Mouse (Mus musculus): ENCODE data around the gene Dtnbp1. TPM values are rescaled to one million over a fixed set of nuclear protein-coding genes. Genes with fewer than 3 reads are reported as not detected.

Dtnbp1 gene
- total and polyA plus RNA-seq, 3 experiments = 24.2 to 59.5 TPM; not detected in 1

DNA sequence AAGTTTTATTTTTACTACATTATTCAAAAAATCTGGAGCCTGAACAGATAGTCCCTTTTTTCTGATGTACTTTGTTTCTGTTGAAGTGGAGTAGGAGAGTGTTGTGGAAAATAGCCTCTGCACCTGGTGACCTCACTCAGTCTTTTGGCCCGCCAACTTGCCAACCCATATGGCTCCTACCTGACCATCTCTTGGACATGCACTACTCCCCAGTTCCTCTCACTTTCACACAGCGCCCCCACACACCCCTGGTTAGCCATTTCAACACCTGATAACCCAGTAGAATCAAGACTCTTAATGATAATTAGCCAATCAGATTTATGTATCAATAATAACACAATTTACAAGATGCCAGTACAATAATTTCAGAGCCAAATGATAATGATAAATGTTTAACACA, 115.7 kb downstream of the Dtnbp1 start:
- Histone ChIP-seq H3K9me3 (replicated peaks; ENCODE audit: insufficient read depth, low read length) (no peaks in the 10 kb centered on the region), H3K4me1 (ENCODE audit: control insufficient read depth in 1 of 2, insufficient read depth in 2 of 2, low read length in 2 of 2) (0 out of 4 replicates have a peak, but pooled peaks cover 0 to 2% of the 10 kb centered on the region in 2 experiments), H3K27me3 (ENCODE audit: control insufficient read depth in 1 of 2, insufficient read depth in 2 of 2, low read length in 2 of 2) (no peaks in the 10 kb centered on the region), H3K79me2 (ENCODE audit: control insufficient read depth, insufficient read depth, low read length, poor library complexity) (no peaks in the 10 kb centered on the region), H3K4me3 (ENCODE audit: control insufficient read depth in 1 of 2, insufficient read depth in 1 of 2, low read depth in 2 of 2, low read length in 2 of 2) (no peak overlapping the region), H3K36me3 (ENCODE audit: control insufficient read depth in 1 of 2, insufficient read depth in 2 of 2, low read length in 2 of 2) (no peaks in the 10 kb centered on the region), H3K27ac (ENCODE audit: control insufficient read depth, low read depth, low read length) (no peak overlapping the region), H3K9ac (ENCODE audit: control insufficient read depth, low read depth, low read length, poor library complexity, severe bottlenecking) (no peak overlapping the region)
- no peak for DNase-seq (ENCODE audit: low read depth, low spot score)
- TF ChIP-seq POLR2AphosphoS5 (IDR thresholded peaks at IDR 0.05; ENCODE audit: borderline replicate concordance, low read depth, low read length) (no peak), USF1 (IDR thresholded peaks at IDR 0.05; ENCODE audit: low read depth, low read length) (no peak), CHD1 (IDR thresholded peaks at IDR 0.05; ENCODE audit: low read depth, low read length) (no peak), MYB (IDR thresholded peaks at IDR 0.05; ENCODE audit: low read depth, low read length) (no peak), POLR2A (IDR thresholded peaks at IDR 0.05; ENCODE audit: control insufficient read depth in 1 of 2, insufficient read depth in 1 of 2, low read depth in 1 of 2, low read length in 2 of 2, poor library complexity in 1 of 2) (no peak), CHD2 (IDR thresholded peaks at IDR 0.05; ENCODE audit: low read length) (no peak), POLR2AphosphoS2 (IDR thresholded peaks at IDR 0.05; ENCODE audit: low read length) (no peak), USF2 (IDR thresholded peaks at IDR 0.05; ENCODE audit: borderline replicate concordance in 1 of 2, insufficient read depth in 1 of 2, low read depth in 1 of 2, low read length in 2 of 2) (no peak), UBTF (IDR thresholded peaks at IDR 0.05; ENCODE audit: borderline replicate concordance, insufficient read depth, low read depth, low read length) (no peak)

DNA sequence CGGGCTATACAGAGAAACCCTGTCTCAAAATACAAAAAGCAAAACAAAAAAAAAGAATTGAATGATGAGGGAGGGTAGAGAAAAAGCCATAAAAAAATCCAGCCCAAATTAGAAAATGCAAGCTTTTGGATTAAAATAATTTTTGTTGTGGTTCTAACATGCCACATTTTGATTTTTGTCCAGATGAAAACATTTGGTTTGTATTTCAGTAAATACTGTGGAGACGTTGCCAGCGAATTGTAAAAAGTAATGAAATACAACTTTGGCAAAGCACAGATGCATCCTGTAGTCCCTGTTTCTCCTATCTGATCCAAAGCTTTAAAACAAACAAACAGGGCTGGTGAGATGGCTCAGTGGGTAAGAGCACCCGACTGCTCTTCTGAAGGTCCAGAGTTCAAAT, 120.9 kb downstream of the Dtnbp1 start:
- no peaks in the 10 kb centered on the region for H3K36me3 ChIP-seq (ENCODE audit: control insufficient read depth in 1 of 2, insufficient read depth in 2 of 2, low read length in 2 of 2)
- no peaks in the 10 kb centered on the region for H3K79me2 ChIP-seq (ENCODE audit: control insufficient read depth, insufficient read depth, low read length, poor library complexity)
- no peak overlapping the region for H3K4me3 ChIP-seq (ENCODE audit: control insufficient read depth in 1 of 2, insufficient read depth in 1 of 2, low read depth in 2 of 2, low read length in 2 of 2)
- 0 out of 4 replicates have a peak, but pooled peaks cover 0 to 2% of the 10 kb centered on the region in 2 experiments for H3K4me1 ChIP-seq (ENCODE audit: control insufficient read depth in 1 of 2, insufficient read depth in 2 of 2, low read length in 2 of 2)
- no peak for DNase-seq (ENCODE audit: low read depth, low spot score)
- no peaks in the 10 kb centered on the region for H3K9me3 ChIP-seq (replicated peaks; ENCODE audit: insufficient read depth, low read length)
- TF ChIP-seq JUND (IDR thresholded peaks at IDR 0.05; ENCODE audit: low read depth, low read length) (no peak), NELFE (IDR thresholded peaks at IDR 0.05; ENCODE audit: low read depth, low read length) (no peak)
- H3K9ac ChIP-seq (ENCODE audit: control insufficient read depth, low read depth, low read length, poor library complexity, severe bottlenecking) = no peak overlapping the region
- H3K27me3 ChIP-seq (ENCODE audit: control insufficient read depth in 1 of 2, insufficient read depth in 2 of 2, low read length in 2 of 2) = no peaks in the 10 kb centered on the region
- no peak overlapping the region for H3K27ac ChIP-seq (ENCODE audit: control insufficient read depth, low read depth, low read length)

- H3K9ac ChIP-seq (ENCODE audit: control insufficient read depth, low read depth, low read length, poor library complexity, severe bottlenecking) = no peak overlapping the region
- no peak overlapping the region for H3K27ac ChIP-seq (ENCODE audit: control insufficient read depth, low read depth, low read length)
- no peaks in the 10 kb centered on the region for H3K9me3 ChIP-seq (replicated peaks; ENCODE audit: insufficient read depth, low read length)
- no peaks in the 10 kb centered on the region for H3K27me3 ChIP-seq (ENCODE audit: control insufficient read depth in 1 of 2, insufficient read depth in 2 of 2, low read length in 2 of 2)
- DNase-seq (ENCODE audit: low read depth, low spot score) = no peak
- H3K4me3 ChIP-seq (ENCODE audit: control insufficient read depth in 1 of 2, insufficient read depth in 1 of 2, low read depth in 2 of 2, low read length in 2 of 2) = no peak overlapping the region
- TF ChIP-seq CTCF (IDR thresholded peaks at IDR 0.05 in 2 of 3, conservative IDR thresholded peaks at IDR 0.05 in 1 of 3; ENCODE audit: control insufficient read depth in 1 of 3, insufficient read depth in 1 of 3, low read depth in 2 of 3, low read length in 3 of 3, poor library complexity in 1 of 3, severe bottlenecking in 1 of 3) = no peak
- TF ChIP-seq UBTF (IDR thresholded peaks at IDR 0.05; ENCODE audit: borderline replicate concordance, insufficient read depth, low read depth, low read length) = no peak
- H3K79me2 ChIP-seq (ENCODE audit: control insufficient read depth, insufficient read depth, low read length, poor library complexity) = no peaks in the 10 kb centered on the region
- no peaks in the 10 kb centered on the region for H3K4me1 ChIP-seq (ENCODE audit: control insufficient read depth in 1 of 2, insufficient read depth in 2 of 2, low read length in 2 of 2)
- H3K36me3 ChIP-seq (ENCODE audit: control insufficient read depth in 1 of 2, insufficient read depth in 2 of 2, low read length in 2 of 2) = no peaks in the 10 kb centered on the region
Measured at GRCm38 (mm10) chr13:44876799-44877198, 125.1 kb downstream of the Dtnbp1 start.

Other genes with a start within 250 kb of the Dtnbp1 start
- gene Gm9817, start 76.5 kb upstream of the Dtnbp1 start, total RNA-seq (2012; rRNA removed) = not detected in 2 replicates
- gene Gm9817, start 76.5 kb upstream of the Dtnbp1 start, polyA plus RNA-seq (2012; ENCODE audit: insufficient read depth in 1 of 2, insufficient read length in 2 of 2, low read depth in 1 of 2, low replicate concordance in 2 of 2, missing spikeins in 1 of 2) = under 1 TPM in 1 of 2 experiments, not detected in 1; 0.08 TPM